Comparison of ENCODE assay signal across 8 mouse cellular contexts in genomic region chr2:122638029-122638428, GRCm38 (mm10). TPM values are rescaled to one million over a fixed set of nuclear protein-coding genes. Genes with fewer than 3 reads are reported as not detected.
DNase-seq lines count a peak whose midpoint lies in the region; ATAC-seq and TF ChIP-seq lines count a peak whose summit lies in the region.
"Had no signal": no experiment of that assay in that cellular context is flagged by ENCODE, and none has a peak within 500 bp of the region (broad histone marks: within the 10 kb centered on the region; RNA-seq: fewer than 3 reads in every experiment).

No protein-coding gene starts in this region.

- H3K27ac ChIP-seq in spleen, adult 2 months (ENCODE audit: insufficient read depth, low read length): no peak overlapping the region
- no peak overlapping the region for H3K27ac ChIP-seq in forebrain, embryonic 16.5 days (ENCODE audit: low read length)
- no peak overlapping the region for H3K27ac ChIP-seq in liver, embryonic 12.5 days
- no peak overlapping the region for H3K27ac ChIP-seq in stomach, embryonic 15.5 days

- H3K27me3 ChIP-seq in spleen, adult 2 months (ENCODE audit: control insufficient read depth, insufficient read depth, low read length): no peaks in the 10 kb centered on the region
- peaks cover 5% of the 10 kb centered on the region; the same call in 1 of the 2 replicates for H3K27me3 ChIP-seq in forebrain, embryonic 16.5 days (replicated peaks; ENCODE audit: control insufficient read depth, insufficient read depth, low read length)
- H3K27me3 ChIP-seq in liver, embryonic 12.5 days (replicated peaks): peaks cover 34% of the 10 kb centered on the region
- 0 out of 2 replicates have a peak, but pooled peaks cover 3% of the 10 kb centered on the region for H3K27me3 ChIP-seq in stomach, embryonic 15.5 days (replicated peaks)

- peak overlapping the region; percentile 74 for H3K4me2 ChIP-seq in forebrain, embryonic 16.5 days (ENCODE audit: low read length)
- peak overlapping the region; percentile 69 for H3K4me2 ChIP-seq in liver, embryonic 12.5 days
- peak overlapping the region; percentile 83 for H3K4me2 ChIP-seq in stomach, embryonic 15.5 days

- WGBS in spleen, adult 2 months: 35% methylated on average over 12 of the region's 12 CpGs
- 31% methylated on average over 12 of the region's 12 CpGs for WGBS in forebrain, embryonic 16.5 days
- 27% methylated on average over 12 of the region's 12 CpGs for WGBS in liver, embryonic 12.5 days (ENCODE audit: insufficient replicate concordance)
- WGBS in stomach, embryonic 15.5 days: 35% methylated on average over 12 of the region's 12 CpGs

- H3K36me3 ChIP-seq in spleen, adult 2 months (ENCODE audit: control insufficient read depth, insufficient read depth, low read length): no peaks in the 10 kb centered on the region; the same call in 1 of the 2 replicates
- H3K36me3 ChIP-seq in forebrain, embryonic 16.5 days (ENCODE audit: control insufficient read depth, insufficient read depth): 0 out of 2 replicates have a peak, but pooled peaks cover 4% of the 10 kb centered on the region
- H3K36me3 ChIP-seq in liver, embryonic 12.5 days: peaks cover 11% of the 10 kb centered on the region
- peaks cover 5% of the 10 kb centered on the region; the same call in 1 of the 2 replicates for H3K36me3 ChIP-seq in stomach, embryonic 15.5 days

- no peak for ATAC-seq in forebrain, embryonic 16.5 days
- no peak for ATAC-seq in liver, embryonic 12.5 days
- ATAC-seq in stomach, embryonic 15.5 days (ENCODE audit: insufficient read depth, low FRiP score, low read depth): no peak

- no peaks in the 10 kb centered on the region for H3K9me3 ChIP-seq in forebrain, embryonic 16.5 days (ENCODE audit: control insufficient read depth, low read length)
- H3K9me3 ChIP-seq in liver, embryonic 12.5 days (replicated peaks): no peaks in the 10 kb centered on the region
- no peaks in the 10 kb centered on the region for H3K9me3 ChIP-seq in stomach, embryonic 15.5 days

- DNase-seq in spleen, adult 2 months (ENCODE audit: low read depth in 1 of 2, low spot score in 2 of 2): no peak
- no peak for DNase-seq in spleen, postnatal 14 days (ENCODE audit: low spot score in 2 of 2)
- no peak for DNase-seq in adrenal gland, adult 2 months
- no peak for DNase-seq in cerebellum, postnatal 25 days

- TF ChIP-seq POLR2A in spleen, adult 2 months (IDR thresholded peaks at IDR 0.05; ENCODE audit: low read depth, low read length): no peak

- H3K4me1 ChIP-seq in spleen, adult 2 months (ENCODE audit: control insufficient read depth, insufficient read depth, insufficient read length): peaks cover 4% of the 10 kb centered on the region; the same call in 1 of the 2 replicates
- peaks cover 5% of the 10 kb centered on the region for H3K4me1 ChIP-seq in forebrain, embryonic 16.5 days (replicated peaks; ENCODE audit: control insufficient read depth, insufficient read depth, low read length)
- 0 out of 2 replicates have a peak, but pooled peaks cover 6% of the 10 kb centered on the region for H3K4me1 ChIP-seq in liver, embryonic 12.5 days
- 0 out of 2 replicates have a peak, but pooled peaks cover 4% of the 10 kb centered on the region for H3K4me1 ChIP-seq in stomach, embryonic 15.5 days

- peak overlapping the region; percentile 48 for H3K9ac ChIP-seq in forebrain, embryonic 16.5 days (replicated peaks; ENCODE audit: low read depth, low read length)
- H3K9ac ChIP-seq in liver, embryonic 12.5 days: no peak overlapping the region
- H3K9ac ChIP-seq in stomach, embryonic 15.5 days: no peak overlapping the region

- TF ChIP-seq CTCF in spleen, adult 2 months (IDR thresholded peaks at IDR 0.05; ENCODE audit: extremely low read depth, insufficient read depth, insufficient read length, insufficient replicate concordance): no peak

- H3K4me3 ChIP-seq in spleen, adult 2 months (ENCODE audit: extremely low read depth, insufficient read depth, insufficient read length): peak overlapping the region; percentile 35
- peak overlapping the region; percentile 44 for H3K4me3 ChIP-seq in forebrain, embryonic 16.5 days (replicated peaks; ENCODE audit: low read length)
- H3K4me3 ChIP-seq in liver, embryonic 12.5 days: peak overlapping the region; percentile 42
- peak overlapping the region; percentile 44 for H3K4me3 ChIP-seq in stomach, embryonic 15.5 days (replicated peaks)

RNA-seq across cellular contexts. Expression of gene AA467197, which starts 1.2 kb away (rescaled TPM):
- 0.18 TPM in 2 replicates for polyA plus RNA-seq in spleen, adult 2 months (2012; rRNA removed)
- not detected in 2 replicates for polyA plus RNA-seq in forebrain, embryonic 16.5 days (2015; fragmentation: Nextera tagmentation; extraction: Ambion mirVana)
- 0.17 and 0.26 TPM in 2 replicates for polyA plus RNA-seq in liver, embryonic 12.5 days (2016; fragmentation: Nextera tagmentation; extraction: Ambion mirVana)
- 12.2 and 15.2 TPM in 2 replicates for polyA plus RNA-seq in stomach, embryonic 15.5 days (2015; fragmentation: Nextera tagmentation; extraction: Ambion mirVana)
- 1 to 10 TPM; 1.4 to 2.5 TPM for total RNA-seq in adrenal gland, adult 2 months (2021)
- polyA plus RNA-seq in adrenal gland, adult 2 months (2012; rRNA removed): not detected in 2 replicates
- total RNA-seq: gastrocnemius, adult 18-20 months had no signal

RNA-seq across cellular contexts. Expression of gene Gatm, which starts 26.9 kb away (rescaled TPM):
- polyA plus RNA-seq in spleen, adult 2 months (2012; rRNA removed): 16.3 and 17.4 TPM in 2 replicates
- 30.6 and 32.0 TPM in 2 replicates for polyA plus RNA-seq in forebrain, embryonic 16.5 days (2015; fragmentation: Nextera tagmentation; extraction: Ambion mirVana)
- polyA plus RNA-seq in liver, embryonic 12.5 days (2016; fragmentation: Nextera tagmentation; extraction: Ambion mirVana): 19.3 and 19.9 TPM in 2 replicates
- polyA plus RNA-seq in stomach, embryonic 15.5 days (2015; fragmentation: Nextera tagmentation; extraction: Ambion mirVana): 22.4 and 28.5 TPM in 2 replicates
- 1 to 10 TPM; 4.4 to 6.6 TPM for total RNA-seq in adrenal gland, adult 2 months (2021)
- 2.3 and 3.3 TPM in 2 replicates for polyA plus RNA-seq in adrenal gland, adult 2 months (2012; rRNA removed)

Comparison
In these comparisons a context has a peak if more than half of its experiments do, and no peak if none do; other contexts are left out.
1. RNA of gene AA467197, which starts 1.2 kb away (polyA plus RNA-seq): 12.2 to 15.2 TPM in stomach, embryonic 15.5 days; 0.17 to 0.26 TPM in liver, embryonic 12.5 days, 0.18 TPM in spleen, adult 2 months, not detected in forebrain, embryonic 16.5 days and not detected in adrenal gland, adult 2 months; every median in the first group is over 10 times any median in the second.
2. Peak in every context shown above with its lines, with median percentiles within 50 percentile points of each other: H3K4me3 ChIP-seq and H3K4me2 ChIP-seq.